Mouse (Mus musculus) liver, adult 2 months (tissue): ENCODE measurements around the gene Gstm3.
A peak's percentile ranks its signal among the peaks of the same experiment; 100 is the strongest.

ENCODE experiments used
- CTCF ChIP-seq: fragments of 200-500 bp; IDR thresholded peaks from 2 replicates; pipeline ENCODE4 v1.5.1; 2011; ENCODE audit warnings: low read depth, low read length, control low read depth
- POLR2A ChIP-seq: fragments of 200-500 bp; IDR thresholded peaks from 2 replicates; pipeline ENCODE4 v1.6.1; 2011; ENCODE audit warnings: low read length, control low read depth; ENCODE audit not compliant: insufficient read depth; ENCODE audit errors: extremely low read depth

GRCm38 (mm10) chr3:107939403-107939802, 29.7 kb downstream of the Gstm3 start:
- TF ChIP-seq CTCF (peak; percentile 95), POLR2A (no peak)
